Mouse (Mus musculus) spleen, adult 2 months (tissue): ENCODE measurements around the gene Olfr847. TPM values are rescaled to one million over a fixed set of nuclear protein-coding genes. Genes with fewer than 3 reads are reported as not detected.

Source experiments
- DNase-seq, 2 experiments: peaks; one replicate each; pipeline versions ENCODE4 v3.0.0 to v3.0.0-alpha.2; 2012 to 2021; ENCODE audit warnings: low spot score in 2 of 2, low read depth in 1 of 2
- H3K27ac ChIP-seq: fragments of 200-500 bp; 2 replicates; pipeline ENCODE4 v1.5.1; 2012; ENCODE audit warnings: low read length, inconsistent platforms; ENCODE audit not compliant: insufficient read depth
- H3K27me3 ChIP-seq: fragments of 200-500 bp; 2 replicates; pipeline ENCODE4 v1.6.1; 2012; ENCODE audit warnings: mild to moderate bottlenecking, moderate library complexity, low read length, inconsistent platforms; ENCODE audit not compliant: control insufficient read depth, insufficient read depth
- H3K36me3 ChIP-seq: fragments of 200-500 bp; 2 replicates; pipeline ENCODE4 v1.6.1; 2012; ENCODE audit warnings: mild to moderate bottlenecking, low read length, inconsistent platforms; ENCODE audit not compliant: control insufficient read depth, insufficient read depth
- H3K4me1 ChIP-seq: fragments of 200-500 bp; 2 replicates; pipeline ENCODE4 v1.6.1; 2011; ENCODE audit warnings: inconsistent platforms; ENCODE audit not compliant: control insufficient read depth, insufficient read depth, insufficient read length
- H3K4me3 ChIP-seq: fragments of 200-500 bp; 2 replicates; pipeline ENCODE4 v1.5.1; 2011; ENCODE audit warnings: mild to moderate bottlenecking, inconsistent platforms; ENCODE audit not compliant: insufficient read depth, insufficient read length; ENCODE audit errors: extremely low read depth
- CTCF ChIP-seq: fragments of 200-500 bp; IDR thresholded peaks from 2 replicates; pipeline ENCODE4 v1.5.1; 2011; ENCODE audit warnings: mild to moderate bottlenecking, inconsistent platforms; ENCODE audit not compliant: insufficient read depth, insufficient read length, insufficient replicate concordance; ENCODE audit errors: extremely low read depth
- POLR2A ChIP-seq: fragments of 200-500 bp; IDR thresholded peaks from 2 replicates; pipeline ENCODE4 v1.6.1; 2011; ENCODE audit warnings: low read depth, low read length, inconsistent platforms
- WGBS: fragments of 180-500 bp; shearing (Covaris S2); methylation state at CpG from one replicate; pipeline ENCODE4 v1.1.7; 2018; 5-methylcytosine and 5-hydroxymethylcytosine counted together
- polyA plus RNA-seq: library from polyadenylated mRNA; depleted of rRNA; stranded (reverse); fragments of >200 nt; gene quantifications from 2 replicates; pipeline ENCODE4 v1.2.3, GENCODE M21; 2012; rRNA removed

Olfr847 gene
- not detected in 2 replicates for polyA plus RNA-seq

GRCm38 (mm10) chr9:19378569-19378968, at the start of gene Olfr847:
Olfr847 (minus strand) TSS chr9:19378669.
- H3K27me3 ChIP-seq: no peaks in the 10 kb centered on the region
- no peaks in the 10 kb centered on the region for H3K36me3 ChIP-seq
- WGBS: 59% methylated on average over 1 of the region's 1 CpGs
- no peak within 1 kb of the TSS for H3K27ac ChIP-seq
- DNase-seq: no peak
- H3K4me1 ChIP-seq: no peaks in the 10 kb centered on the region
- H3K4me3 ChIP-seq: no peak within 1 kb of the TSS
- no peak for TF ChIP-seq POLR2A
- TF ChIP-seq CTCF: no peak

DNA sequence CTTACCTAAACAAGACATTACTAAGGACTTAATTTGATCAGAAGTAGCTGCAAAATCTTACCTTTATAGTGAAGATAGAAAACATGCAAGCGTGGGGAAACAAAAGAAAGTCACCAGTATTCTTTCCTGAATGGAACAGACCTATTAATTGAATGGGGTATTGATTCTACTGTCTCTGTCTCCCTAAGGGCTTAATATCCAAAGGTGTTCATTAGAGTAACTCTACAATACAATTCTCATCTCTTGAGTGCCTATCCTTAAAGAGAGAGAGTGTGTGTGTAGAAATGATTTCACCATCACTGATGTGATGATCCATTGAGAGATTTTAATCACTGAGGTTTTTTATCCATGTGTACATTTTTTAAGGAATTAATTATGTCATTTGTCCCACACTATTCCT, 14.6 kb downstream of the Olfr847 start, which contains the start of gene Olfr846:
Gene Olfr846 (minus strand): TSS at position 101 of the 400 bp plus-strand sequence.
- no peak for TF ChIP-seq POLR2A
- no peak for TF ChIP-seq CTCF
- H3K4me3 ChIP-seq: no peak within 1 kb of the TSS
- H3K4me1 ChIP-seq: no peaks in the 10 kb centered on the region
- H3K27me3 ChIP-seq: no peaks in the 10 kb centered on the region
- 50% methylated on average over 1 of the region's 1 CpGs for WGBS
- H3K27ac ChIP-seq: no peak within 1 kb of the TSS
- DNase-seq: no peak
- H3K36me3 ChIP-seq: no peaks in the 10 kb centered on the region

GRCm38 (mm10) chr9:19336157-19336556, 42.3 kb downstream of the Olfr847 start, which contains the start of gene Olfr845:
Olfr845 (plus strand) TSS chr9:19336457.
- H3K4me1 ChIP-seq: no peaks in the 10 kb centered on the region
- TF ChIP-seq CTCF: no peak
- no peak for TF ChIP-seq POLR2A
- no peak for DNase-seq
- H3K27me3 ChIP-seq: no peaks in the 10 kb centered on the region
- H3K36me3 ChIP-seq: no peaks in the 10 kb centered on the region
- 68% methylated on average over 1 of the region's 1 CpGs for WGBS
- H3K4me3 ChIP-seq: no peak within 1 kb of the TSS
- H3K27ac ChIP-seq: no peak within 1 kb of the TSS

Other genes with a start within 250 kb of the Olfr847 start
- gene Olfr837, start 242.4 kb downstream of the Olfr847 start, polyA plus RNA-seq: not detected in 2 replicates
- gene Olfr839-ps1, start 201.4 kb downstream of the Olfr847 start, polyA plus RNA-seq: not detected in 2 replicates
- not detected in 2 replicates for gene Olfr843, start 126.7 kb downstream of the Olfr847 start, polyA plus RNA-seq
- gene Olfr844, start 62.3 kb downstream of the Olfr847 start, polyA plus RNA-seq: not detected in 2 replicates
- not detected in 2 replicates for gene Olfr845, start 42.2 kb downstream of the Olfr847 start, polyA plus RNA-seq
- gene Olfr846, start 14.7 kb downstream of the Olfr847 start, polyA plus RNA-seq: not detected in 2 replicates
- not detected in 2 replicates for gene Olfr849, start 61.6 kb upstream of the Olfr847 start, polyA plus RNA-seq
- gene Olfr850, start 99.6 kb upstream of the Olfr847 start, polyA plus RNA-seq: not detected in 2 replicates
- gene Olfr851, start 114.6 kb upstream of the Olfr847 start, polyA plus RNA-seq: not detected in 2 replicates
- gene Olfr853, start 162.4 kb upstream of the Olfr847 start, polyA plus RNA-seq: not detected in 2 replicates
- not detected in 2 replicates for gene Olfr854, start 188.7 kb upstream of the Olfr847 start, polyA plus RNA-seq
- gene Olfr855, start 203.9 kb upstream of the Olfr847 start, polyA plus RNA-seq: not detected in 2 replicates
- gene Zfp317, start 243.4 kb upstream of the Olfr847 start, polyA plus RNA-seq: 4.9 and 5.6 TPM in 2 replicates